Mouse (Mus musculus) liver, adult (tissue): ENCODE measurements around the gene Dgat2.

ENCODE experiments used
- GATA4 ChIP-seq: IDR thresholded peaks from 2 replicates; pipeline ENCODE4 v1.6.1; 2014; ENCODE audit warnings: mild to moderate bottlenecking, low read length; ENCODE audit not compliant: insufficient replicate concordance

The Dgat2 gene

DNA sequence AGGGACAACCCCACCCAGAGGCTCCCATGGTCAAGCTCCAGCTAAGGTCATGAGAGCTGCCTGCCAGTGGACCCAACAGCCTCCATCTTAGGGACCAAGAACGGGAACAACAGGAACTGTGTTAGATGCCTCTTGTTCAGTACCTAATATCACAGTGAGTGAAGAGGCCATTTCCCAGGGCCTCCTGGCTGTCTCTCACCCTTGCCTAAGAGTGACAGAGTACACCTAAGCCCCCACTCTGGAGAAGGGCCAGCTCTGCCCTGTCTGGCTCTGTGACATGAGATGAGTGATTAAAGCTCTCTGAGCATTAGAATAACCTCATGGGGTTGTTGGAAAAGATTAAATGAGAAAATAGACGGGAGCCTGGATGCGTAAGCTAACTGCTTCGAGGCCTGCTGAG, 8.5 kb downstream of the Dgat2 start:
- TF ChIP-seq GATA4, result no peak

DNA sequence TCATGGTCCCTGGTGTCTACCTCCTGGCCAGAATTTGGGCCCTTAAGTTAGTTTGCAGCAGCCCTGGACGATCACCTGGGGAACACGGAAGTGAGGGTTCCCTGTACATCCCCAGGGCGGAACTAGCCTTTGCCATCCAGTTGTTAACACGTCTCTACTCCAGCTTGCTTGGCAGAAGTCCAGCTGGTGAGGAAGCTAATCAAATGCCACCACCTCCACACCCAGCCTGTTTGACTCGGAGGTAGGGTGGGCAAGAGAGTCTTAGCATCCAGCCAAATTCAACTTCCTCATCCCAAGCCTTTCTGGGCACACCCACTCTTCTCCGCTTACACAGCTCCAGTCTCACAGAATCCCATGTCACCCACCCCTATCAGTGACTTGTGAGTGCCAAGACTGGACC, 9.6 kb downstream of the Dgat2 start:
- no peak for TF ChIP-seq GATA4

DNA sequence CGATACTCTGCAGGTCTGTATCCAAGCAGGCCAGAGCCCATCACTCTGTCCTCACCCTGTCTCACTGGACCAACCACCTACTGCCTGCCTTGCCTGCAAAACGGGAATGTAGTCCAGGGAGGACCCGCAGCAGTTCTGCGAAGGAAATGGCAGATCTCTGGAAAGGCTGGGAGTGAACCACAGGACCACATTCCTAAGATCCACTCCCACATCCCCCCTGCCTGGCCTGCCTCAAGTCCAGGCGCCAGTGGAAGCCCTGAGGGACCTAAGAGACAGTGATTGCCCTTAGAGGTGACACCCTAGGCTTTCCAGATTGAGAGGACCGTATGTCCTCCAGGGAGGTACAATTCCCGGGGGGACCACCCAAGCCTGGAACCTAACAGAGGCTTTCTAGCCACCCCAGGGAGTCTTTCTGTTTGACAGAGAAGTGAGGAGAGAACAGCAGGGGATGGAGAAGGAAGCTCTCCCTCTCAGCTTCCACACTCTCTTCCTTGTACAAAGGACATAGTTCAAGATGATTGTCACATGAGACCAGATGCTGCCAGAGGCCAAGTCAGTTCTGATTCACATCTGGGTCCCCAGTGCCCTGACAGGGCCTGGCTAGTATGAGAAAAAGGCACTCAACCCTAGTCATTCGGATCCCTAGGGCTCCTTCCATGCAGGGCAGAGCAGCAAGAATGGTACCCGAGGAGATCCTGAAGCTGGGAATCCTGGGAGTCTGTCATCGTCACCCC, 10.6 kb downstream of the Dgat2 start:
- no peak for TF ChIP-seq GATA4

DNA sequence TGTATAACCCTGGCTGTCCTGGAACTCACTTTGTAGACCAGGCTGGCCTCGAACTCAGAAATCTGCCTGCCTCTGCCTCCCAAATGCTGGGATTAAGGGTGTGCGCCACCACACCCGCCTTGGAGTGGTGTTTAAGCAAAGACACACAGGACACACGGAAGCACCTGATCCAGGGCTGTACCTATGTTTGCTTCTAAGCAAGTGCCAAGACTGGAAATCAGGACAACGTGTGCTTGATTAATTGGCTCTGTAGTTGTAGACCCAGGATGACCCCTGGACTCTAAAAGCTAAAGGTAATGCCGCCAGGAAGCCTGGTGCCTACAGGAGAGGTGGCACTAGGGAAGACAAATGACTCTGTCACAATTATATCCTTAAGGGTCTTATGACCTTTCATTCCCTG, 12.0 kb downstream of the Dgat2 start:
- TF ChIP-seq GATA4, result no peak

DNA sequence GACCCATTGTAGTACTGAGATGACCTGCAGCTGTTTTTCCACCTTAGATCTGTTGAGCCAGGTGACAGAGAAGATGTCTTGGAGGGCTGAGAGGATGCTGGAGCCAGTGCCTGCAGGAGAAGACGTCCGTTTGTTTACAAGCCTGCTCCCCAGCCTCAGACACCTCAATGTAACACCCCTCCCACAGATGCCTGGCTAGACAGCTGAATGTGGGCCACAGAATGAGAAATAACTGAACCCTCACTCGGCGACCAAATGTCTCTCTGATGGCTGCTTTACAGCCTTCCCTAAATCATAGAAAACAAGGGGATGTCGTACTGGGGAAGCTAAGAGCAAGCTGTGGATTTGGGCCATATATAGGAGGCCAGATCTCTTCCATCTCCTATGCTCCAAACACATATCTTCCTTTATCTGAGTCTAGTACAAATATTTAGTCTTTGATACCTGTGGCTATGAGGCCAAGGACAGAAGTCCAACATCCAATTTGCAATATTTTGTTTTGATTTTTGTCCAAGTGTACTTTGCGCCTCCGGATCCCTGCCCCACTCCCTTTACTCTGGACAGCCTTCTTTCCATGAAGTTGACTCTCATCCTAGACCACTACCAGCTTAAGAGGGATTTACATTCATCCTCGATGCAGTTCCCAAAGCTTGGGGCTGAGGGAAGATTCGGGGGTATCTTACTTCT, 12.7 kb downstream of the Dgat2 start:
- peak; percentile 74 for TF ChIP-seq GATA4

DNA sequence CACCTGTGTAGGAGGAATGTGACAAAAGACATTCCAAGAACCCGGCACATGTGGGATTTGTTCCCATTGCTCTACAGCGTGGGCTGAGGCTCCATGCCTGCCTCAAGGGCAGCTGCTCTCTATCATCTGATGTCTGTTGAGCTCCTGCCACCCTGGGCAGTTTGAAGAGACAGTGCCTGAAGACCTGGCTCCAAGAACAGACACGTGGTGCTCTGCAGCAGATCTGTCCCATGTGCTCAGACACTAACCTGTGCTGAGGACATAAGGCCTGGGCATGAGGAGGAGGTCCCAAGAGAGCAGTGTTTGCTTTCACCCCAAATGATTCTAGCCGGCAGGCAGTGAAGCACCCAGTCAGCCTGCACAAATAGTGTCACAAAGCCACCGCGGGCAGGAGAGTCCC, 13.8 kb downstream of the Dgat2 start:
- no peak for TF ChIP-seq GATA4

DNA sequence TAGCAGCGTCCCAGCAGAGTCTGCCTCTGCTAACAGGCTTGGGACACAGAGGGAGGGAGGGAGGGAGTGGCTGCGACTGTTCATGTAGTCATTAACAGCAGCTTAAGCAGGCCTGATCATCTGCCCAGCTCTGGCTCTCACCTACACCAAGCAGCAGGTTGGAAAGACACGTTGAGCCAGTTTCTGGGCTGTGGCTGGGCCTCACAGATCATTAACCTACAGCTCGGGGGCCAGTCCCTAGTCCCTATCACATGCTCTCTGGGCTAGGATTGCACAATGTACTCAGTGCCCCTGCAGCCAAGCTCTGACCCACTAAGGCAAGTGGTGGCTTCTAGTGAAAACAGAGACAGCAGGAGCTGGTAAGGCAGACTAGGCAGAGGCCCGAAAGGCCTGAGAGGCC, 14.6 kb downstream of the Dgat2 start:
- TF ChIP-seq GATA4, result no peak

DNA sequence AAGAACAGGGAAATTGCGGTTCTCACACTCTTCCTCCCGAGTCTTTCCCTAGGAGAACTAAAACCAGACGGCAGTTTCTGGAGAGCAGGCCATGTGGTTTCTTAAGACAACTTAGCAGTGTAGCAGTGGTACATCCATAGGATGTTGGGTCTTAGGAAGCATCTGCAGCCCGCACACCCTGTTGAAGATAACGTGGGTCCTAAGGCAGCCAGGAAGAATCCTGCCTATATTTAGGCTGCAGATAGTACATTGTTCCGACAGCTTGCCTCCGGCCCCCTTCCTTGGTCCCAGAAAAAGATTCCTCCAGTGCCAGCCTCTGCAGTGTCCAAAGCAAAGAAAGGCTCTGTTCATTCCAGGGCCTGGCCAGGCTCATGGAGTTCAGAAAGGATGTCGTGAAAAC, 16.4 kb downstream of the Dgat2 start:
- no peak for TF ChIP-seq GATA4

DNA sequence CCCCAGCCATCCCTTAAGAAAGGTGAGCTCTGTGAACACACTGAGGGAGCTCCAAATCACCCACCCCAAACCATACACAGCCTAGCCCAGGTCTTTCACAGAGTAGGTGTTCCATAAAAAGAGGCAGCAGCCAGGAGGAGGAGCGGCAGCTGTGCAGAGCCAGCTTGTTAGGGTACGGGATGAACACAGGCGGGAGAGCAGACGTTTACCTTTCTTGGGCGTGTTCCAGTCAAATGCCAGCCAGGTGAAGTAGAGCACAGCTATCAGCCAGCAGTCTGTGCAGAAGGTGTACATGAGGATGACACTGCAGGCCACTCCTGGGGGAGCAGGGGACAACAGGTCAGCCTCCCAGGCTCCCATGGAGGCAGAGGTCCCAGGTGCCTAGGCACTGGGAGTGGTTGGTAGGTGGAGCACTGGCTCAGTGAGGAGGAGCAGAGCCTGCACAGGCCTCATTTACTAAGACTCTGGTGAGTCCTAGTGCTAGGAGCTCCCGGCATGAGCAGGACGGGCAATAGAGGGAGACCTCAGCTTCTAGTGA, 17.6 kb downstream of the Dgat2 start:
- no peak for TF ChIP-seq GATA4

DNA sequence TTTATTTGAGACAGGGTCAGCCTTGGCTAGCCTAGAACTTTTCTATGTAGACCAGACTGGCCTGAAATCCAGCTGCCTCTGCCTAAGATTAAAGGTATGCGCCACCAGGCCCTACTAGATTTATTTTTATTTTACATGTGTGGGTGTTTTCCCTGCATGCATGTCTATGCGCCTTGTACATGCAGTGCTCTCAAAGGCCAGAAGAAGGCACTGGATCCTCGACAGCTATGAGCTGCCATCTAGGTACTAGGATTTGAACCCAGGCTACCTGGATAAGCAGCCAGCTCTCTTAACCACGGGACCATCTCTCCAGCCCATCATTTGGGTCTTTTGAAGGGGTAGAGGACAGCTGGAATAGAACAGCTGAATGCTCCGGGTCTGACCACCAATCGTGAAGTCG, 20.1 kb downstream of the Dgat2 start:
- no peak for TF ChIP-seq GATA4

DNA sequence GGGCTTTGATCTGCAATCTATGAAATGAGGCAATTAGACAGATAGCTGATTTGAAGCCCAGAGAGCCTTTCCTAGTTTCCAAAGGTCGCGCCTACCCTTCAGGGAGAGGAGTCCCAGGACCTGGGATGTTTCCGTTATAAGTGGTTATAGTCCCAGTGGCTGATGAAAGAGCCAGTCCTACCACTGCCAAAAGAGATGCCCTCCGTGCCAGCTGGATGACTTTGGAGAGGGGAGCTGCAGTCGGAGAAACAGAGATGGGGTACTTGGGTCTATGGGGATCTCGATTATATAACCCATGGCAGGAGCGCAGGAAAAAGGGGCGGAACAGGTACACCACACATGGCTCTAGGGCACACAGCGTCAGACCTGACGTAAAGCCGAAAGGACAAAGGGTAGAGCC, 20.6 kb downstream of the Dgat2 start:
- no peak for TF ChIP-seq GATA4

DNA sequence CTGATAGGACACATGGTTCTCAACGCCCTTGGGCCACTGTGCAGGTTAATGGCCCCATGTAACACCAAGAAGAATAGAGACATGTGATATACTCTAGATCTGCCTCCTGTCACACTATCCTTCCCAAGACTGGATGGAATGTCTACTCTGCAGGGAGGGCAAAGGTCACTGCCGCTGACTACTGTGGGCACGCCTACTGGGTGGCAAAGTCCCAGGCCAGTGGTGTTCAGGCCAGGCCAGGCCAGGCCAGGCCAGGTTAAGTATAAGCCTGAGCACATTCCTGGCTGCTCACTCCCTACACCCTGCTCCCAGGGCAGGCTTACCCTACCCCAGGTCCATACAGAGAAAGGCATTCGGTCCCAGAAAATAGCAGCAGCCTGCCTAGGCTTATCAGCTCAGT, 21.0 kb downstream of the Dgat2 start:
- no peak for TF ChIP-seq GATA4

DNA sequence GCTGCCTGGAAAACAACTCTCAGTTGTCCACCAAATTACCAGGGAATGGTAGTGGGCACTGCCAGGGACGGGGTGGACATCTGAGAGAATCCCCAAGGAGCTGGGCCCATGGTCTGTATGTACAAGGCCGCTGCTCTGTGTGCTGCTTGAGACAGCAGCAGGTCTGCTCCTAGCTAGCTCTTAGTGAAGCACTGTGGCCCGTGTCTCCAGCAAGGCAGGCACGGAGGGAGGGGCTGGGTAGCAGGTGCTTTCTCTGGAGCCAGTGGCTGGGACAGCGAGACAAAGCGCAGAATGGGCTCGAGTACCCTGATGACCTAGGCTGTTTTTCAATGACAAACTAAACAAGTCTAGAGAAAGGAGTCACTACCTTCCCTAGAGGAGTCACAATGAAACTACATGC, 21.5 kb downstream of the Dgat2 start:
- TF ChIP-seq GATA4, result no peak

DNA sequence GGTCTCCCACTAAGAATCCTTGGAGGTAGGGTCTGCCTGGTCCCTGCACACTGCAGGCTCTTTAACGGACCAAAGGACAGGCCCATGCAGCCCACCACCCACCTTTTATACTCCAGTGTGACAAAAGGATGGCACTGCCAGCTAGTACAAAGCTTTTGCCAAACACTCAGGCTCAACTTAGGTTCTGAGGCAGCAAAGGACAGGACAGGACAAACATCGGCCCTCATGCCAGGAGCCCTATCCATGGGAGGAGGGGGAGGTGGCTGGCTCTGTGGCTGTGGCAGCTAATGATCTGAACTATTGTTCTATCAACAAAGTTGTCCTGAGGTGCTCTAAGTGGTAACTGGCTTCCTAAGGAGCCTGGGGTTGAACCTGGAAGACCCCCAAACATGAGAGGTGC, 23.1 kb downstream of the Dgat2 start:
- TF ChIP-seq GATA4, result no peak

DNA sequence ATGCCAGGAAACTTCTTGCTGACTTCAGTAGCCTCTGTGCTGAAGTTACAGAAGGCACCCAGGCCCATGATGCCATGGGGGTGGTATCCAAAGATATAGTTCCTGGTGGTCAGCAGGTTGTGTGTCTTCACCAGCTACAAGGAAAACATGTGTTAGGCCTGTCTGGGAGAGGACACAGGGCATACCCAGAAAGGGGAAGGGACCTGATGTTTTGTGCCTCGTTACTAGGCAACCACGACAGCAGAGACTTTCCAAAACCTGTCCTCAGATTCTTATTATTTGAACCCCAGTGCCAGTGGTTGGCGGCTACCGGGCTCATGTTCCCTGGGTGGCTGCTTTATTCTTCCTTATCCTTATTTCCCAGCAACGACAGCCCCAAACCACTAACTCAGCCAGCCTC, 23.6 kb downstream of the Dgat2 start:
- TF ChIP-seq GATA4, result no peak

DNA sequence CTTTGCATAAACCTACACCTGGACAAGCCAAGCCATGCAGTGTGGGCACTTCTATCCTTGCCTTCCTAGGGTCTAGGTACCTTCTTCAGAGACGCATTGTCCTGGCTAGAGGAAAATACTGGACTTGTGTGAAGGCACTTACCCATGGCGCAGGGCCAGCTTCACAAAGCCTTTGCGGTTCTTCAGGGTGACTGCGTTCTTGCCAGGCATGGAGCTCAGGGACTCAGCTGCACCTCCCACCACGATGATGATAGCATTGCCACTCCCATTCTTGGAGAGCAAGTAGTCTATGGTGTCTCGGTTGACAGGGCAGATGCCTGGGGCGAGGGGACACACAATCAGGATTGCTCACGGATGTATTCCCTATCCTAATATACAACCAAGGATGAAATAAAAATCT, 24.5 kb downstream of the Dgat2 start:
- no peak for TF ChIP-seq GATA4

DNA sequence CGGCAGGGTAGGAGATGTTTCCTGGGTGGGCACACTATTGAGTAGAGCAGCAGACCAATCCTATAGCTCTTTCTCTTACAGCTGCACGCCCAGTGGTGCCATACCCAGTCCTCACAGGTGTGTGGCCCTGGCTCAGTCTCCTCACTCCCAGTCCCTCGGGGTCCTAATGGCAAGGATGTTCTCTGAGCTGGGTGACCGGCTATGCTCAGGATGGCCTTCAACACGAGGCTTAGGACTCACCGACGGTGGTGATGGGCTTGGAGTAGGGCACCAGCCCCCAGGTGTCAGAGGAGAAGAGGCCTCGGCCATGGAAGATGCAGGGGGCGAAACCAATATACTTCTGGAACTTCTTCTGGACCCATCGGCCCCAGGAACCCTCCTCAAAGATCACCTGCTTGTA, 25.8 kb downstream of the Dgat2 start:
- TF ChIP-seq GATA4, result no peak
